Mouse (Mus musculus) erythroblast, embryonic 14.5 days (primary cell): ENCODE measurements around the gene Hba-x.

ENCODE experiments used
- GATA1 ChIP-seq: IDR thresholded peaks from 2 replicates; pipeline ENCODE4 v1.6.1; 2012; ENCODE audit warnings: low read length, inconsistent platforms, mixed read lengths
- TAL1 ChIP-seq: IDR thresholded peaks from 3 replicates; pipeline ENCODE4 v1.6.1; 2012; ENCODE audit warnings: low read length, inconsistent platforms, mixed read lengths

DNA sequence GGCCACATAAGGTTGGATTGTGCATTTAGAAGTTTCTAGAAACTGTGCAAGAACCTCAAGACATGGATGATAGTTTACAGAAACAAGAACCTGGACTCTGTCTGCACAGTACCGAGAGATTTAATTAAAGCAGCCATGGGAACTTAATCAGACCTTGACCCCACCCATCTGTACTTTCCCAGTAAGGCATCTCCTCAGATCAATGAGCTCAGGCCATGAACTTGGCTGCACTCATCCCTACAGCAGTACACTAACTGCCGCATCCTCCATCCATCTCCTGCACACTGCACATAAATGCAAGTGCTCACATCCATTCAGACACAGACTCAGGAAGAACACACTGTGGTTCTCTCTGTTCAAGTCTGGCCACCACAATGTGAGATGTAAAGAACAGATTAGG, 4.4 kb downstream of the Hba-x start:
- TF ChIP-seq TAL1 (no peak), GATA1 (no peak)
